Mouse (Mus musculus) liver, embryonic 14.5 days (tissue): ENCODE results near the gene Celsr2.

Experiments
- CTCF ChIP-seq: IDR thresholded peaks from 2 replicates; pipeline ENCODE4 v1.5.1; 2016; ENCODE audit warnings: antibody characterized with exemption, low read depth, control low read depth
- EP300 ChIP-seq: IDR thresholded peaks from 2 replicates; pipeline ENCODE4 v1.6.1; 2016; ENCODE audit warnings: antibody characterized with exemption, low read depth

- TF ChIP-seq CTCF, result no peak
- no peak for TF ChIP-seq EP300
These were observed 36.3 kb downstream of the Celsr2 start for GRCm38 (mm10) chr3:108378875-108379663.
